Mouse (Mus musculus) embryo, embryonic 10 days (tissue): ENCODE measurements around the gene Hrk.

Experiments
- DNase-seq: peaks from one replicate; pipeline ENCODE4 v3.0.0-alpha.2; 2015; ENCODE audit warnings: low spot score

Hrk gene

DNA sequence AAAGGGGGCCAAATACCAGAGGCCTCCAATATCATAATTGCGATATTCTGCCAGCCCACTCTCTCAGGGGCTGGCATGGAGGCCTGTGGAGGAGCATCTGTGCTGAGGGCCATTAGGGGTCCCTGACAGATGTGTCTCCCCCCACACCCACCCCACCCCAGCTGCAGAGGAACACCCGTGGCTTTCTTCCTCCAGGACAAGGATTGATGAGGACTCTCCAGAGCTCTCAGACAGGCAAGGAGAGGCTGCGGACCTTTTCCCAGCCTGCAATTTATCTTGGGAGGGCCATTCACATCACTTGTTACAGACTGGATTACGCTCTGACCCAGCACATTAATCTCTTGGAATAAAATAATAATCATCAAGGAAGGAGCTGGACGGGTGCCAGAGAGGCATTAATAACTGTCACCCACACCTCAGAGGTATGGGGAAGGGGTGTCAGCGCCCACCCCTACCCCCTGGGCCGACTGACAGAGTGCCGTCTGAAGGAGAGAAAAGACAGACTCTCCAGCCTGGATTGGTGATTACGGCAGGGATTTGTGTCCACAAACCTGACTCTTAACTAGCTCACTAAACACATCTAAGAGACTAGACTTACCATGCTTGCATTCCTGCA is 58.8 kb downstream of the Hrk start:
- peak; percentile 14 for DNase-seq

DNA sequence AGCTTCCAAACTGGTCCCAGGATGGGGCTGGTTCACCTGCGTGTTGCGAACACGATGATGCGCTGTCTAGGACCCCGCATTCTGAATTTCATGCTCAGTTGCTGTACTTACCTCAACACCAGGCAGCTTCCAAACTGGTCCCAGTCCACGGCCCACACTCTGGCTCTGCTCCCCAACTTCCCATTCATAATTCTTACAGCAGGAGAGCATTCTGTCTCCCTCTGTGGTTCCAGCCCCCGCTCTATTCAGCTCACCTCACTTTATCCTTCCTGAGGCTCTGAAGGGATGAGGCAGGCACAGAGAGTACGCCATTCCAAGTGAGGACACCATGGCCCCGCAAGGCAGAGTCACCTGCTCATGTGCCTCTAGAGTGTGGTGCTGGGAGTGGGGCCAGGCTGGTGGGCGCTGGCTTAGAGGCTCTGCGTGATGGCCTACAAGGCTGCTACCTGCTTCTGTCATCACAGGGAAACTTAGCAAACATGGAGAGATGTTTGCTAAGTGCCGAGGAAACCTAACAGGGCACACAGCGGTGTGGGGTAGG is 65.7 kb downstream of the Hrk start:
- no peak for DNase-seq

DNA sequence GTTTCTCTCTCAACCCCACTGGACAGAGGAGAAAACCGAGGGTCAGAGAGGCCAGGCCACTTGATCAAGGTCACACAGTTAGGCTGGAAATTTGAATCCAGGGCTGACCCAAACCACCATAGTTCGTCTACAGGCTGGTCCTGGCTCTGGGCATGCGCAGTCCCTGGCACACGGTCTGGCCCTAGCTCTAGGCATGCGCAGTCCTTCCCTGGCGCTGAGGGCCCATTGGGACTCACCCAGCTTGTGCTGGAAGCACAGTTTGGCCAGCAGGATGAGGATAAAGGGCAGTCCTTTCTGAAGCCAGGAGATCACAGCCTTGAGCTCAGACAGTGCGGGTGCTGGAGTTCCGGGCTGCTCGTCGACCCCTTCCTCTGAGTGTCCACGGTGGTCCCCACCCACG is 72.4 kb downstream of the Hrk start:
- DNase-seq = no peak
